Mouse (Mus musculus): Measurements from ENCODE around the gene Pabpn1l. TPM values are rescaled to one million over a fixed set of nuclear protein-coding genes. Genes with fewer than 3 reads are reported as not detected.
"Not testable (repeated sequence)": the region's sequence is repeated elsewhere in the genome, so short reads cannot be mapped to it uniquely, and the experiment has no call there.

Pabpn1l gene
- polyA plus RNA-seq, 1 experiment, result not detected

- Histone ChIP-seq H3K9me3 (ENCODE audit: control insufficient read depth, low read length) (no peaks in the 10 kb centered on the region), H3K27me3 (ENCODE audit: control insufficient read depth) (peaks cover 11% of the 10 kb centered on the region), H3K36me3 (ENCODE audit: control insufficient read depth) (peaks cover 37% of the 10 kb centered on the region), H3K4me1 (ENCODE audit: control insufficient read depth) (peaks cover 58% of the 10 kb centered on the region), H3K4me3 (replicated peaks) (peak within 1 kb of the TSS; percentile 79)
- TF ChIP-seq GATA1 (IDR thresholded peaks at IDR 0.05; ENCODE audit: low read length) (no peak), TAL1 (IDR thresholded peaks at IDR 0.05; ENCODE audit: low read length) (no peak)
Measured at GRCm38 (mm10) chr8:122576648-122577022, 45.9 kb downstream of the Pabpn1l start, which contains the start of gene Aprt. Gene Aprt, minus strand, starts transcription at chr8:122576909.

- peak overlapping the region; percentile 79 for H3K4me3 ChIP-seq (replicated peaks)
- TF ChIP-seq TAL1 (IDR thresholded peaks at IDR 0.05; ENCODE audit: low read length), result no peak
- TF ChIP-seq GATA1 (IDR thresholded peaks at IDR 0.05; ENCODE audit: low read length), result no peak
- H3K36me3 ChIP-seq (ENCODE audit: control insufficient read depth), result peaks cover 44% of the 10 kb centered on the region
Measured at GRCm38 (mm10) chr8:122575735-122576647, 46.5 kb downstream of the Pabpn1l start.

GRCm38 (mm10) chr8:122575286-122575685 is 47.3 kb downstream of the Pabpn1l start:
- no peaks in the 10 kb centered on the region; the same call in 1 of the 2 replicates for H3K9me3 ChIP-seq (ENCODE audit: control insufficient read depth, low read length)
- H3K27me3 ChIP-seq (ENCODE audit: control insufficient read depth), result peaks cover 9% of the 10 kb centered on the region
- peaks cover 71% of the 10 kb centered on the region for H3K4me1 ChIP-seq (ENCODE audit: control insufficient read depth)
- peak overlapping the region; percentile 79 for H3K4me3 ChIP-seq (replicated peaks)
- peaks cover 51% of the 10 kb centered on the region for H3K36me3 ChIP-seq (ENCODE audit: control insufficient read depth)
- TF ChIP-seq GATA1 (IDR thresholded peaks at IDR 0.05; ENCODE audit: low read length), result no peak
- TF ChIP-seq TAL1 (IDR thresholded peaks at IDR 0.05; ENCODE audit: low read length), result no peak

More at GRCm38 (mm10) chr8:122575735-122576647, 46.5 kb downstream of the Pabpn1l start:
- peaks cover 64% of the 10 kb centered on the region for H3K4me1 ChIP-seq (ENCODE audit: control insufficient read depth)
- H3K27me3 ChIP-seq (ENCODE audit: control insufficient read depth), result peaks cover 10% of the 10 kb centered on the region
- no peaks in the 10 kb centered on the region for H3K9me3 ChIP-seq (ENCODE audit: control insufficient read depth, low read length)

GRCm38 (mm10) chr8:122574667-122575251 is 47.8 kb downstream of the Pabpn1l start:
- Histone ChIP-seq H3K4me1 (ENCODE audit: control insufficient read depth) (peaks cover 76% of the 10 kb centered on the region), H3K9me3 (ENCODE audit: control insufficient read depth, low read length) (no peaks in the 10 kb centered on the region; the same call in 1 of the 2 replicates), H3K4me3 (replicated peaks) (peak overlapping the region; percentile 79), H3K27me3 (ENCODE audit: control insufficient read depth) (peaks cover 7% of the 10 kb centered on the region), H3K36me3 (ENCODE audit: control insufficient read depth) (peaks cover 56% of the 10 kb centered on the region)
- TF ChIP-seq GATA1 (IDR thresholded peaks at IDR 0.05; ENCODE audit: low read length) (no peak), TAL1 (IDR thresholded peaks at IDR 0.05; ENCODE audit: low read length) (no peak)

- TF ChIP-seq GATA1 (IDR thresholded peaks at IDR 0.05; ENCODE audit: low read length) (no peak), TAL1 (IDR thresholded peaks at IDR 0.05; ENCODE audit: low read length) (no peak)
- Histone ChIP-seq H3K4me3 (replicated peaks) (peak overlapping the region; percentile 79), H3K36me3 (ENCODE audit: control insufficient read depth) (peaks cover 61% of the 10 kb centered on the region), H3K9me3 (ENCODE audit: control insufficient read depth, low read length) (no peaks in the 10 kb centered on the region; the same call in 1 of the 2 replicates), H3K27me3 (ENCODE audit: control insufficient read depth) (peaks cover 6% of the 10 kb centered on the region), H3K4me1 (ENCODE audit: control insufficient read depth) (peaks cover 81% of the 10 kb centered on the region)
Measured at GRCm38 (mm10) chr8:122574264-122574663, 48.3 kb downstream of the Pabpn1l start.

- TF ChIP-seq GATA1 (IDR thresholded peaks at IDR 0.05; ENCODE audit: low read length) (no peak), TAL1 (IDR thresholded peaks at IDR 0.05; ENCODE audit: low read length) (no peak)
- no peak overlapping the region for H3K4me3 ChIP-seq (replicated peaks)
- peaks cover 2% of the 10 kb centered on the region for H3K27me3 ChIP-seq (ENCODE audit: control insufficient read depth)
- peaks cover 67% of the 10 kb centered on the region for H3K36me3 ChIP-seq (ENCODE audit: control insufficient read depth)
- peaks cover 87% of the 10 kb centered on the region for H3K4me1 ChIP-seq (ENCODE audit: control insufficient read depth)
- H3K9me3 ChIP-seq (ENCODE audit: control insufficient read depth, low read length), result no peaks in the 10 kb centered on the region; the same call in 1 of the 2 replicates
Measured at GRCm38 (mm10) chr8:122573577-122573976, 49.0 kb downstream of the Pabpn1l start.

GRCm38 (mm10) chr8:122573176-122573575 is 49.4 kb downstream of the Pabpn1l start:
- Histone ChIP-seq H3K4me1 (ENCODE audit: control insufficient read depth) (peaks cover 87% of the 10 kb centered on the region), H3K36me3 (ENCODE audit: control insufficient read depth) (peaks cover 67% of the 10 kb centered on the region)
- not testable (repeated sequence) for H3K27me3 ChIP-seq (ENCODE audit: control insufficient read depth)

GRCm38 (mm10) chr8:122572751-122573150 is 49.8 kb downstream of the Pabpn1l start:
- Histone ChIP-seq H3K27me3 (ENCODE audit: control insufficient read depth) (no peaks in the 10 kb centered on the region; the same call in 1 of the 2 replicates), H3K4me1 (ENCODE audit: control insufficient read depth) (peaks cover 87% of the 10 kb centered on the region), H3K36me3 (ENCODE audit: control insufficient read depth) (peaks cover 67% of the 10 kb centered on the region), H3K4me3 (replicated peaks) (no peak overlapping the region), H3K9me3 (ENCODE audit: control insufficient read depth, low read length) (no peaks in the 10 kb centered on the region; the same call in 1 of the 2 replicates)
- TF ChIP-seq GATA1 (IDR thresholded peaks at IDR 0.05; ENCODE audit: low read length), result no peak
- TF ChIP-seq TAL1 (IDR thresholded peaks at IDR 0.05; ENCODE audit: low read length), result no peak

More at GRCm38 (mm10) chr8:122573176-122573575, 49.4 kb downstream of the Pabpn1l start:
- H3K9me3 ChIP-seq (ENCODE audit: control insufficient read depth, low read length); H3K4me3 ChIP-seq (replicated peaks): not testable (repeated sequence)

- Histone ChIP-seq H3K27me3 (ENCODE audit: control insufficient read depth) (no peaks in the 10 kb centered on the region; the same call in 1 of the 2 replicates), H3K4me3 (replicated peaks) (no peak overlapping the region), H3K9me3 (ENCODE audit: control insufficient read depth, low read length) (no peaks in the 10 kb centered on the region; the same call in 1 of the 2 replicates), H3K4me1 (ENCODE audit: control insufficient read depth) (peaks cover 89% of the 10 kb centered on the region), H3K36me3 (ENCODE audit: control insufficient read depth) (peaks cover 67% of the 10 kb centered on the region)
- TF ChIP-seq TAL1 (IDR thresholded peaks at IDR 0.05; ENCODE audit: low read length) (no peak), GATA1 (IDR thresholded peaks at IDR 0.05; ENCODE audit: low read length) (no peak)
Measured at GRCm38 (mm10) chr8:122571750-122572267, 50.7 kb downstream of the Pabpn1l start.

Data from erythroblast, embryonic 14.5 days (primary cell).